Mouse (Mus musculus): ENCODE data around the gene Map2k2.

GRCm38 (mm10) chr10:81143157-81143633, 37.5 kb downstream of the Map2k2 start:
- no peak for TF ChIP-seq POLR2A (IDR thresholded peaks at IDR 0.05; ENCODE audit: extremely low read depth, insufficient read depth, low read length)
- TF ChIP-seq CTCF (IDR thresholded peaks at IDR 0.05; ENCODE audit: extremely low read depth, insufficient read depth, low read length): no peak
